Mouse (Mus musculus) brain, embryonic 14.5 days (tissue): Measurements from ENCODE around the gene Prkaca. TPM values are rescaled to one million over a fixed set of nuclear protein-coding genes. Genes with fewer than 3 reads are reported as not detected.
A peak's percentile ranks its signal among the peaks of the same experiment; 100 is the strongest.

ENCODE experiments used
- DNase-seq: peaks from one replicate; pipeline ENCODE4 v3.0.0-alpha.2; 2011; ENCODE audit warnings: low read depth
- CTCF ChIP-seq: fragments of 200-500 bp; IDR thresholded peaks from 2 replicates; pipeline ENCODE4 v1.5.1; 2012; ENCODE audit warnings: inconsistent platforms, mild to moderate bottlenecking, moderate library complexity, borderline replicate concordance; ENCODE audit not compliant: insufficient read depth, insufficient read length; ENCODE audit errors: extremely low read depth
- POLR2A ChIP-seq: fragments of 200-500 bp; IDR thresholded peaks from 2 replicates; pipeline ENCODE4 v1.6.1; 2012; ENCODE audit warnings: mild to moderate bottlenecking, inconsistent platforms, borderline replicate concordance; ENCODE audit not compliant: poor library complexity, insufficient read depth, insufficient read length, severe bottlenecking; ENCODE audit errors: extremely low read depth
- polyA plus RNA-seq: library from polyadenylated mRNA; depleted of rRNA; stranded (reverse); fragments of >200 nt; gene quantifications from 2 replicates; pipeline ENCODE4 v1.2.3, GENCODE M21; 2012

The Prkaca gene
- polyA plus RNA-seq, 1 experiment: 143 TPM

- DNase-seq: no peak
- TF ChIP-seq POLR2A (no peak), CTCF (no peak)
Observed at GRCm38 (mm10) chr8:84021569-84021968, 48.8 kb downstream of the Prkaca start.

DNA sequence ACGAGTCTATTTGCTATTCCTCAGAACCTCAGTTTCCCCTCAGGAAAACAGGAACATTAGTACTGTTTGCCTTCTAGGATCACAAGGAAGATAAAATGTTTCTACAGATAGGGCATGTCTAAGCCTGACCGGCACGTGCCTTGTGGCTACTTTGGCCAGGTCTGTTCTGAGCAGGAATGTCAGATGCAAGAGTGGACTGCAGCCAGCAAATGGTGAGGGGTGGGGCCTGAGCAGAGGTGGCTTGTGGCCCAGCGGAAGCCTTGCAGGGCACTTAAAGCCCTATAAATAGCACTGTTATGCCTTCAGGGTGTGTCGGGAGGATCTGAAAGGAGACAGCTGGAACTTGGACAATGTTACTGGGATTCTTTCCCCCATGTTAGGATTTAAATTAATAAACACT lies 50.3 kb downstream of the Prkaca start:
- DNase-seq: no peak
- no peak for TF ChIP-seq CTCF
- no peak for TF ChIP-seq POLR2A

GRCm38 (mm10) chr8:84023631-84024030 lies 50.8 kb downstream of the Prkaca start:
- no peak for TF ChIP-seq POLR2A
- TF ChIP-seq CTCF: no peak
- DNase-seq: no peak

DNA sequence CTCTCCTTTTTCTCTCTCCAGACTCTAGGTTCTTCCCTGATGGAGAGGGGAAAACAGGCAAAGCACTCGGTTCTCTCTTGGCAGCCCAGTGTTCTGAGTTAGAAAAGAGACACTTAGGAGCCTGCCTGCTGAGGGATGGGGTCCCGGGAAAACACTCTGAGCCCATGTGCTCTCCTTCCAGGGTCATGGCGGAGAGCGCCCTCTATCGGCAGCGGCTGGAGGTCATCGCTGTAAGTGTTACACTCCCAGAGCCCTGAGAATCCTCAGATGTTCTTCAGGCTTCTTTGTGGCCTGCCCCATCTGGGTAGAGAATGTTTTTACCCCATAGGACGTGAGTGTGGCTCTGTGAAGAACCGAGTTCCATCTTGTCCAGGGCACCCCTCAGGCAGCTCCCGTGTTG lies 51.4 kb downstream of the Prkaca start:
- no peak for DNase-seq

GRCm38 (mm10) chr8:84025863-84026262 lies 53.1 kb downstream of the Prkaca start:
- DNase-seq: peak; percentile 84

More for the DNA sequence above, 51.4 kb downstream of the Prkaca start:
- TF ChIP-seq CTCF: peak; percentile 78
- no peak for TF ChIP-seq POLR2A

DNA sequence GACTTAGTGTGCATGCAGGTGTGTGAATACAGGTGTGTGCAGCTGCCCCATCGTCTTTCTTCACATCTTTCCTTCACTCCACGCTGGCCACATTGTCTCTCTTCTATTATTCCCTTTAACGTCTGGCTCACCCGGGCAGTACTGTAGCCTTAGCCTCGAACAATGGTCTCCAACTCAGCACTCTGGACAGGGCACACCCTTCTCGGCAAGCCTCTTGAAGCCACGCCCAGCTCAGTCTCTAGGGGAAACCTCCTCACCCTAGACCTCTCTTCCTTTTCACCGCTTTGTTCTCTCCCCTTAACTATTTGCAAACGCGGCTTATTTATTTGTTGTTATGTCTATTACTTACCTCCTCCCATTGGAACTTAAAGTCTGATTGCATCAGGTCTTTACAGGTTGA lies 54.7 kb downstream of the Prkaca start:
- no peak for DNase-seq
- no peak for TF ChIP-seq POLR2A
- TF ChIP-seq CTCF: no peak

More at GRCm38 (mm10) chr8:84025863-84026262, 53.1 kb downstream of the Prkaca start:
- TF ChIP-seq POLR2A: no peak
- TF ChIP-seq CTCF: no peak

DNA sequence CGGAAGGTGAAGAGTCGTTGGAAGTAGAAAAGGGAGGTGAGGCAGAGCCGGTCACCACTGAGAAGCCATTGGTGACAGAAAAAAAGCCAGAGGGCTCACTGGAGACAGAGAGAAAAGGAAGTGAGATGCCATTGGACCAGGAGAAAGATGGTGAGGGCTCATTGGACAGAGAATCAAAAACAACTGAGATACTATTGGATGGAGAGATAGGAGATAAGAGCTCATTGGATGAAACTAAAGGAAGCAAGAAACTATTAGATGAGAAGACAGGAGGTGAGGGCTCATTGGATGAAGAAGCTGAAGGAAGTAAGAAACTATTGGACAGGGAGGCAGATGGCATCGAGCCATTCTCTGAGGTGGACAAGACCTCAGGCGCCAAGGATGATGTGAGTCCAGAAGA lies 56.5 kb downstream of the Prkaca start:
- no peak for DNase-seq
- TF ChIP-seq CTCF (no peak), POLR2A (no peak)

- TF ChIP-seq POLR2A (no peak), CTCF (no peak)
Observed at GRCm38 (mm10) chr8:84032777-84033176, 60.0 kb downstream of the Prkaca start.

GRCm38 (mm10) chr8:84038015-84038414 lies 65.2 kb downstream of the Prkaca start:
- no peak for DNase-seq
- no peak for TF ChIP-seq CTCF
- TF ChIP-seq POLR2A: no peak

More at GRCm38 (mm10) chr8:84032777-84033176, 60.0 kb downstream of the Prkaca start:
- DNase-seq: no peak

DNA sequence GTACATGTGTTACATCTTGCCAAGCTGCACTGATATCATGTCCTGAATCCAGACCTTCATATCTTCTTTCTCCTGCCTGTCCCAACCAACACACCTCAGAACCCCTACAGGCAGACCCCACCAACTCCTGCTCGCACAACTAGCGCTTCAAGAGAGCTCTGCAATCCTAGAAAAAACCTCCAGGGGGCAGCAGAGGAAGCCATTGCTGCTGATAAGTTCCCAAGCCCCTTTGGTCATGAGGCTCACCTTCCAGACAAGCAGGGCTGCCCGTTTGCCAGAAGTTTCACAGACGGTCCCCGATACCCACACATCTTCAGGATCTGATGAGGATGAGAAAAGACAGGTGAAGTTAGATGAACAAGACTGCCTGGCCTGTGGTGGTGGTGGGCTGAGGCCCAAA lies 66.3 kb downstream of the Prkaca start:
- peak; percentile 90 for DNase-seq
- TF ChIP-seq CTCF (peak; percentile 86), POLR2A (no peak)

- TF ChIP-seq POLR2A (no peak), CTCF (peak; percentile 78)
- peak; percentile 60 for DNase-seq
Observed at GRCm38 (mm10) chr8:84042066-84042947, 69.5 kb downstream of the Prkaca start, which contains the start of gene Il27ra. Il27ra (minus strand) TSS chr8:84042589.

GRCm38 (mm10) chr8:84042948-84043342 lies 70.2 kb downstream of the Prkaca start:
- no peak for TF ChIP-seq POLR2A
- TF ChIP-seq CTCF: no peak
- DNase-seq: peak; percentile 25
